Mouse (Mus musculus) bone marrow, adult 2 months (tissue): ENCODE measurements around the gene Bcl2l10.

ENCODE experiments used
- CTCF ChIP-seq: fragments of 200-500 bp; IDR thresholded peaks from 2 replicates; pipeline ENCODE4 v1.5.1; 2011; ENCODE audit warnings: low read length, control low read depth; ENCODE audit not compliant: control insufficient read depth, insufficient read depth
- POLR2A ChIP-seq: fragments of 200-500 bp; IDR thresholded peaks from 2 replicates; pipeline ENCODE4 v1.6.1; 2011; ENCODE audit warnings: low read depth, mild to moderate bottlenecking, control low read depth, low read length, borderline replicate concordance; ENCODE audit not compliant: control insufficient read depth

DNA sequence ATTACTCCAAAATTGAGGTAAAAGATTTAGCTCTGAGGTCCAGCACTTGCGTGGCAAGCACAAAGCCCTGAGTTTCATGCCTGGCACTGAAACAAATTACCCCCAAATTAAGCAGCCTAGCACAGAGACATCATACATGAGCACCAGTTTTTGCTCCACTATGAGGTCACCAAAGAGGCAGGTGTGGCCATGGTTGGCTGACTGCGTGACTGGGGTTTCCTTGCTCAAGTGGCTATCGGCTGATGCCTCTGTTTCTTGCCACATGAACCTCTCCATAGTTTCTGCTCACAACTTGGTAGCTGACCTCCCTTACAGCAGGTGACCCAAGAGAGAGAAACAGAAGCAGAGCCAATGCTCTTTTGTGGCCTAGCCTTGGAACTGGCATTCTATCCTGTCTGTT, 19.5 kb upstream of the Bcl2l10 start:
- TF ChIP-seq POLR2A (no peak), CTCF (no peak)
